Mouse (Mus musculus) hindbrain, embryonic 14.5 days (tissue): ENCODE results near the gene Olfr642. TPM values are rescaled to one million over a fixed set of nuclear protein-coding genes. Genes with fewer than 3 reads are reported as not detected.

Experiments used
- ATAC-seq: fragments of 200-750 bp; cut with Nextera tagmentation; 2 replicates; pipeline ENCODE4 v1.8.0; 2017; ENCODE audit warnings: moderate number of reproducible peaks, mild to moderate bottlenecking, moderate TSS enrichment, moderate library complexity; ENCODE audit not compliant: low FRiP score
- DNase-seq: peaks from one replicate; pipeline ENCODE4 v3.0.0-alpha.2; 2015; ENCODE audit warnings: low spot score
- H3K27ac ChIP-seq: fragments of 300-500 bp; sonication (generic); 2 replicates; pipeline ENCODE4 v1.5.1; 2014; ENCODE audit warnings: mild to moderate bottlenecking, moderate library complexity
- H3K27me3 ChIP-seq: fragments of 300-500 bp; sonication (generic); 2 replicates; pipeline ENCODE4 v1.6.1; 2014; ENCODE audit warnings: mild to moderate bottlenecking, low read length, mixed read lengths; ENCODE audit not compliant: control insufficient read depth, insufficient read depth
- H3K36me3 ChIP-seq: fragments of 300-500 bp; sonication (generic); replicated peaks from 2 replicates; pipeline ENCODE4 v1.6.1; 2014; ENCODE audit not compliant: control insufficient read depth, insufficient read depth
- H3K4me1 ChIP-seq: fragments of 300-500 bp; sonication (generic); replicated peaks from 2 replicates; pipeline ENCODE4 v1.6.1; 2014; ENCODE audit warnings: antibody characterized with exemption, low read length, mixed read lengths; ENCODE audit not compliant: control insufficient read depth, insufficient read depth
- H3K4me2 ChIP-seq: fragments of 300-500 bp; sonication (generic); replicated peaks from 2 replicates; pipeline ENCODE4 v1.6.1; 2014; ENCODE audit warnings: mild to moderate bottlenecking, moderate library complexity
- H3K4me3 ChIP-seq: fragments of 300-500 bp; sonication (generic); replicated peaks from 2 replicates; pipeline ENCODE4 v1.5.1; 2014; ENCODE audit warnings: mild to moderate bottlenecking, low read length
- H3K9ac ChIP-seq: fragments of 300-500 bp; sonication (generic); 2 replicates; pipeline ENCODE4 v1.6.1; 2014
- H3K9me3 ChIP-seq: fragments of 300-500 bp; sonication (generic); 2 replicates; pipeline ENCODE4 v1.6.1; 2016; ENCODE audit warnings: low read length; ENCODE audit not compliant: control insufficient read depth
- WGBS: fragments of 180-500 bp; shearing (Covaris S2); extraction: QIAGEN DNeasy Blood & Tissue Kit; methylation state at CpG from one replicate; pipeline ENCODE4 v1.1.7; 2014; 5-methylcytosine and 5-hydroxymethylcytosine counted together
- polyA plus RNA-seq: library from polyadenylated mRNA; unstranded; fragments of >200 nt; fragmentation: Nextera tagmentation; extraction: Ambion mirVana; gene quantifications from 2 replicates; pipeline ENCODE4 v1.2.1, GENCODE M21; 2014

Gene Olfr642
- polyA plus RNA-seq, 1 experiment from 2014 or later, result not detected

DNA sequence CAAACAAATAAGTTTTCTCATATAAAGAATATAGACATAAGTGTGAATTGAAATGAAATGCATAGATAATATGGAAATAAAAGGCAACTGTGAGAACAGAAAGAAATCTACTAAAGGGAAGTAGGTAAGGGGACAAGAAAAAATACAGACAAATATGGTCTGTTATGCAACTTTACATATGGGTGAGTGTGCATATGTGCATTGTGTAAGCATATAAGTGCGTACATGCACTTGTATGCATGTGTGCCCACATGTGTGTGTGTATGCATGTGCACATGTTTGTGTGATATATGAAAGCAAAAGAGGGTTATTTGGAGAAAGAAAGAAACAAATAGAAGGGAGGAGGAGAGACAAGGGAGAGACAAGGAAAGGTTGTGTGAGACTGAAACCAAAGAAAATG lies 33.5 kb downstream of the Olfr642 start:
- no peaks in the 10 kb centered on the region for H3K36me3 ChIP-seq
- no peaks in the 10 kb centered on the region for H3K9me3 ChIP-seq
- no peak overlapping the region for H3K27ac ChIP-seq
- 93% methylated on average over 1 of the region's 1 CpGs for WGBS
- no peaks in the 10 kb centered on the region for H3K27me3 ChIP-seq
- H3K9ac ChIP-seq, result no peak overlapping the region
- ATAC-seq (no peak), DNase-seq (no peak)
- H3K4me3 ChIP-seq, result no peak overlapping the region
- H3K4me1 ChIP-seq, result no peaks in the 10 kb centered on the region
- H3K4me2 ChIP-seq, result no peak overlapping the region

DNA sequence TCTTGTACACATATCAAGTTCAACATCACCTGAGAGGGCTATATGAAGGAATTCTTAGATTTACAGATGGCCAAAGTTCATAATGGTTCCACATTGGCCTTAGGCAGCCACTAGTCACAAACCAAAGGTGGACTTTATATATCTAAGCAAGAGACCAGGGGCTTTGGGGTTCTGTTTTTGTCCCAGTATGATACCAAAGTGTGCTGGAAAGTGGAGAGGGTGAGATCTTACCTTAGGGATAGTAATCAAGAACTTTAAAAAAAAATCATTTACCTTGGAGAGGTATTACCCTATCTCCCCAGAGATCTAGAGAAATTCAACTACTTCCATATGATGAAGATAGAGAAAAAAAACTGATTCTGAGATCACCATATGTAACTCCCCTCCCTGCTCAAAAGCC lies 35.3 kb downstream of the Olfr642 start, which contains the start of gene Olfr639:
Olfr639 (minus strand) TSS at position 101 of the 400 bp plus-strand sequence.
- DNase-seq (no peak), ATAC-seq (no peak)
- H3K27ac ChIP-seq, result no peak within 1 kb of the TSS
- H3K9ac ChIP-seq, result no peak within 1 kb of the TSS
- no peaks in the 10 kb centered on the region for H3K4me1 ChIP-seq
- no peaks in the 10 kb centered on the region for H3K36me3 ChIP-seq
- H3K4me2 ChIP-seq, result no peak within 1 kb of the TSS
- no peaks in the 10 kb centered on the region for H3K9me3 ChIP-seq
- H3K27me3 ChIP-seq, result no peaks in the 10 kb centered on the region
- H3K4me3 ChIP-seq, result no peak within 1 kb of the TSS

DNA sequence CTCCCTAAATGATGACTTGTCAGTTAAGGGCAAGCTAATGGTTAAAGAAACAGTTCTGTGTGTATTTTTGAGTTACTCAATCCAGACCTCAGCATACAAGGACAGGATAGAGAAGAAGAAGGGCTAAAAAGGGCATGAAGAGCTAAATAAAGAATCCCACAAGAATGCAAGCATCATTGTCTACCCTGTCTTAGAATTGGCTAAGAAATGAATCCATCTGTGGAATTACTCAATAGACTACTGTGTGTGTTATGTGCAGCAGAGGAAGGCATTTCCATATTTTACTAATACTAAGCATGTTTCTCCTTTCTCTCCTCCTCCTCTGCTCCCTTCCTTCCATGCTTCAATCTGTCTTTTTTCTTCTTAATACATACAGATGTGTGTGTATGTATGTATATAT lies 53.3 kb downstream of the Olfr642 start:
- no peaks in the 10 kb centered on the region for H3K9me3 ChIP-seq
- no peaks in the 10 kb centered on the region for H3K27me3 ChIP-seq
- no peaks in the 10 kb centered on the region for H3K4me1 ChIP-seq
- H3K4me3 ChIP-seq, result no peak overlapping the region
- ATAC-seq (no peak), DNase-seq (no peak)
- no peak overlapping the region for H3K4me2 ChIP-seq
- no peak overlapping the region for H3K27ac ChIP-seq
- H3K9ac ChIP-seq, result no peak overlapping the region
- H3K36me3 ChIP-seq, result no peaks in the 10 kb centered on the region

DNA sequence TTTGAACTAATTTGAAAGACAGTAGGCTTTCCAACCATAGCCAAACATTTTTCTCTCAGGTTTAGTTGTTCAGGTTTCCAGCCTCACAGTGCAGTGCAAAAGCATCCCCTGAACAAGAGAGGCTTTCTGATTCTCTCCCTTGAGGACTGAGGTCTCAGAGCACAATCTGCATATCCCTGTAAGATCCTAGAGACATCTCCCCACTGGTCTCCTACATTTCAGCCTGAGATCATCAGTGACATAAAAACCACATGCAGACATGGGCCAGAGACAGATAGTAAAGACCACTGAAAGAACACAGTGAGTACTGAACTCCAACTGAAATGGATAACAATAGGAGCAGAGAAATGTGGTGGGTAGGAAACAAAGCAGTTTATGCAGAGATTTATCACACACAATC lies 54.0 kb downstream of the Olfr642 start, which contains the start of gene Olfr638:
Olfr638 (plus strand) TSS at position 301 of the 400 bp plus-strand sequence.
- no peaks in the 10 kb centered on the region for H3K36me3 ChIP-seq
- H3K27ac ChIP-seq, result no peak within 1 kb of the TSS
- H3K4me3 ChIP-seq, result no peak within 1 kb of the TSS
- no peak within 1 kb of the TSS for H3K4me2 ChIP-seq
- no peaks in the 10 kb centered on the region for H3K4me1 ChIP-seq
- DNase-seq (no peak), ATAC-seq (no peak)
- no peaks in the 10 kb centered on the region for H3K27me3 ChIP-seq
- no peak within 1 kb of the TSS for H3K9ac ChIP-seq
- no peaks in the 10 kb centered on the region for H3K9me3 ChIP-seq

Other genes with a start within 250 kb of the Olfr642 start
- gene Hbb-bt, start 238.7 kb downstream of the Olfr642 start, polyA plus RNA-seq, result 1,734 and 1,868 TPM in 2 replicates
- gene Hbb-bs, start 224.6 kb downstream of the Olfr642 start, polyA plus RNA-seq, result 4,248 and 5,201 TPM in 2 replicates
- gene Hbb-bh2, start 212.1 kb downstream of the Olfr642 start, polyA plus RNA-seq, result not detected in 2 replicates
- 2.1 and 3.6 TPM in 2 replicates for gene Hbb-bh1, start 209.5 kb downstream of the Olfr642 start, polyA plus RNA-seq
- gene Hbb-y, start 199.4 kb downstream of the Olfr642 start, polyA plus RNA-seq, result 178 and 712 TPM in 2 replicates
- gene Olfr66, start 166.4 kb downstream of the Olfr642 start, polyA plus RNA-seq, result not detected in 2 replicates
- not detected in 2 replicates for gene Olfr64, start 158.2 kb downstream of the Olfr642 start, polyA plus RNA-seq
- gene Olfr65, start 149.2 kb downstream of the Olfr642 start, polyA plus RNA-seq, result not detected in 2 replicates
- not detected in 2 replicates for gene Olfr631, start 123.8 kb downstream of the Olfr642 start, polyA plus RNA-seq
- gene Olfr632, start 118.3 kb downstream of the Olfr642 start, polyA plus RNA-seq, result not detected in 2 replicates
- not detected in 2 replicates for gene Olfr633, start 108.2 kb downstream of the Olfr642 start, polyA plus RNA-seq
- not detected in 2 replicates for gene Olfr635, start 81.5 kb downstream of the Olfr642 start, polyA plus RNA-seq
- gene Olfr638, start 53.9 kb downstream of the Olfr642 start, polyA plus RNA-seq, result not detected in 2 replicates
- gene Olfr639, start 35.4 kb downstream of the Olfr642 start, polyA plus RNA-seq, result 0.03 TPM in 1 of 2 replicates, not detected in the other
- not detected in 2 replicates for gene Olfr640, start 27.1 kb downstream of the Olfr642 start, polyA plus RNA-seq
- not detected in 2 replicates for gene Olfr641, start 17.2 kb downstream of the Olfr642 start, polyA plus RNA-seq
- gene 4930516K23Rik, start 8.8 kb upstream of the Olfr642 start, polyA plus RNA-seq, result not detected in 2 replicates
- not detected in 2 replicates for gene Olfr644, start 19.2 kb upstream of the Olfr642 start, polyA plus RNA-seq
- not detected in 2 replicates for gene Olfr645, start 32.8 kb upstream of the Olfr642 start, polyA plus RNA-seq
- gene Olfr646, start 52.2 kb upstream of the Olfr642 start, polyA plus RNA-seq, result not detected in 2 replicates
- not detected in 2 replicates for gene Ubqln5, start 77.2 kb upstream of the Olfr642 start, polyA plus RNA-seq
- gene Olfr643, start 84.7 kb upstream of the Olfr642 start, polyA plus RNA-seq, result not detected in 2 replicates
- gene Ubqln3, start 90.6 kb upstream of the Olfr642 start, polyA plus RNA-seq, result not detected in 2 replicates
- gene Ubqlnl, start 97.9 kb upstream of the Olfr642 start, polyA plus RNA-seq, result not detected in 2 replicates
- not detected in 2 replicates for gene Olfm5, start 112.2 kb upstream of the Olfr642 start, polyA plus RNA-seq
- 0.63 and 0.66 TPM in 2 replicates for gene Olfr648, start 130.7 kb upstream of the Olfr642 start, polyA plus RNA-seq
- gene Olfr649, start 143.3 kb upstream of the Olfr642 start, polyA plus RNA-seq, result not detected in 2 replicates
- gene Trim6, start 166.1 kb upstream of the Olfr642 start, polyA plus RNA-seq, result 0.13 and 0.20 TPM in 2 replicates
- 1.0 and 1.3 TPM in 2 replicates for gene Trim34a, start 191.8 kb upstream of the Olfr642 start, polyA plus RNA-seq
- gene Trim5, start 235.4 kb upstream of the Olfr642 start, polyA plus RNA-seq, result 0.12 and 0.44 TPM in 2 replicates